Mouse (Mus musculus): ENCODE data around the gene Kcnh1.

Gene Kcnh1

GRCm38 (mm10) chr1:192472366-192472765 is 281.8 kb downstream of the Kcnh1 start:
- no peak for DNase-seq

GRCm38 (mm10) chr1:192473134-192473533 is 282.6 kb downstream of the Kcnh1 start:
- no peak for DNase-seq

DNA sequence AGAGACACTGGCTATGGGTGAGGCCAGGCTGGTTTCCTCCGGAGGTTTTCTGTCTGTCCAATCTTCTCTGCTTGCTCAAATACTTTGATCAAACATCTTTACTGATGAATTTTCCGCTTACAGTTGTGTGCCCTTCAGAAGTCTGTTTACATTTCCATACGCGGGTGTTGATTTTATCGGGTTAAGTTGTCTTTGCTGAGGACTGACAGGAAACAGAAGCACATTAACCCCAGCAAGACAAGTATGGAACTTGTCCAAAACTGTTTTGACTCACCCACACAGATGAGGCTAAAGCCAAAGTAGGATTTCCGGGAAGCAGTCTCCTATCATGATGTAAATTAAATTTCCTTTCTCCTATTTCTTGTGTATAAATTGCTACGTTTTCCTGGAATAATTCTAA is 286.1 kb downstream of the Kcnh1 start:
- no peak for DNase-seq

DNA sequence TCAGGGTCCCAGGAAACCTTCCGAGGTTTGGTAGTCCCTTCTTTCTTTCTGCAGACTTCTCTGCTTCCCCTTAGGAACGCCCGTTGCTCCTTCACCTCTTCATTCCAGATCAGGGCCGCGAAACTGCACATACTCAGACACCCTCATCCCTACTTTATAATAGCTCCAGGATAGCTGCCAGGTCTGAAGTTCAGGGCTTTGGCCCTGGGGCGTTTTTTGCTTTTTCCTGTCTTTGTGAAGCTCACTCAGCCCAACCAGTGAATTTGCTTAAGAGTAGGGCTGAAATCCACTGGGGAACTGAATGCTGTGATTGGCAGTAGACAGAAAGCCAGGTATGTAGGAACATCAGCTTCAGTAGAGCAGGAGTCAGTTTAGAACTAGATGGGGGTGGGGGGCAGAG is 287.0 kb downstream of the Kcnh1 start:
- no peak for DNase-seq

GRCm38 (mm10) chr1:192478176-192478575 is 287.6 kb downstream of the Kcnh1 start:
- no peak for DNase-seq

DNA sequence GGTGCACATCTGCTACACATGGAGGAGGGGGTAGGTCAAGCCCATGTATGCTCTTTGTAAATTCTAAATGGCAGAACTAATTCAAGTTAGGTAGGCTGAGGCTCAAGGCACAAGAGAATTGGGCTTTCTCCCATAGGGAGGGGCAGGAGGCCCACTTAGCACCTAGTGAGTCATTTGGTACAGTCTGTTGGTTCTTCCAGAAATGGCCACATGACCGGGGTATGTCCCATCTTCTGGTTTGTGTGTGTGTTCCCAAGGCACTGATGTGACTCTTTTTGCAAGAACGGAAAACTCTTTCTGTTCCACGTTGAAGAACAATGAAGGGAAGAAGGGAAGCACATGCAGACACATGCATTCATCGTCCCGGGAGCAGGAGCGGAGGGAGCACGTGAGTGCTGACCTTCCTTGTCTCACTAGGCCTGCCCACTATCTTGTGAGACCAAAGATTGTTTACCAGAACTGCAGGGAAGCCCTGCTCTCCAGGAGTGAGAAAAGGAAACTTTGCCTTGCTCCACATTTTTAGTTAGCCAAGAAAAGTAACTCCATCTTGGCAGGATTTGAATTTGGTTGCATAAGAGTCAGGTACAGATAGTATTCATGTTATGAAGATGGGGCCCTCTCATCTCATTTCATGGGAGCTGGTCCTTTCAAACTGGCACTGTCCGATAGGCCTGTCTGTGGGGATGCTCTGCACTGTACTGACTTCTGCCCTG is 289.7 kb downstream of the Kcnh1 start:
- DNase-seq: no peak

- no peak for DNase-seq
These were observed 290.9 kb downstream of the Kcnh1 start for GRCm38 (mm10) chr1:192481446-192481845.

DNA sequence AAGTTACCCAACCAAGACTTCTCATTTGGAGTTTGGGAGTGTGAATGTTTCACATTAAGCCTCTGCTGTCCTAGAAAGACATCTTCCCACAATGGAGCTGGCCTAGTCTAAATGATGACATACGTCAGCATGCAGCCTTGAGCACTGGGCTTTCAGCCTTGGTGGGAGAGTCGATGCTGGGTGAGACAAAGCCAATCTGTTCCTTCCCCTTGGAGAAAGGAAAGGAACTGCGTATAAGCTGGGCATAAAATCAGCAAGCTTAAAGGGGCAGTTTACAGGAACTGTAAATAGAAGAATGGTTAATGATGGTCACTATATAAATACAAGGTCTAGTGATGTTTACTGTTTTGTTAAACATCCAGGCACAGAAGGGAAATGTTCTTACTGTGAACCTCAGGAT is 294.5 kb downstream of the Kcnh1 start:
- DNase-seq: no peak

DNA sequence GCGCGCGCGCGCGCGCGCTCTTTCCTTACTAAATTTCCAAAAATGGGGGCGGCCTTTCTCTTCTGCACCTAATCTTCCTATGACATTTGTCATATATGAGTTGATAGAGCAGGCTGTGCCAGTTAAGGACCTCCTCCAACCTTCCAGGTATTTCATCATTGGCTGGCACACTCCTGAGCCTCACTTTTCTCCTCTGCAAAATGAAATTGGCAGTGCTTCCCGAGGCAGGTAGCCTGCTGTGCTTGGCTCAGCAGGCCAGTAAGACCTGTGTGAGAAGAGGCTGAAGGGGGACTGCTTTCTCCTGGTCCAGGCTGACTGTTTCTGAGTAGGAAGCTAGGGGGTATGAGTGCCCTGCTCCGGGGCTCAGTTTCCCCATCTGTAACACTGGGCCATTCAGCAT is 297.0 kb downstream of the Kcnh1 start:
- peak; percentile 78 for DNase-seq

- no peak for DNase-seq
These were observed 299.6 kb downstream of the Kcnh1 start for GRCm38 (mm10) chr1:192489908-192490825.

- DNase-seq: no peak
These were observed 306.9 kb downstream of the Kcnh1 start for GRCm38 (mm10) chr1:192497505-192497904.

DNA sequence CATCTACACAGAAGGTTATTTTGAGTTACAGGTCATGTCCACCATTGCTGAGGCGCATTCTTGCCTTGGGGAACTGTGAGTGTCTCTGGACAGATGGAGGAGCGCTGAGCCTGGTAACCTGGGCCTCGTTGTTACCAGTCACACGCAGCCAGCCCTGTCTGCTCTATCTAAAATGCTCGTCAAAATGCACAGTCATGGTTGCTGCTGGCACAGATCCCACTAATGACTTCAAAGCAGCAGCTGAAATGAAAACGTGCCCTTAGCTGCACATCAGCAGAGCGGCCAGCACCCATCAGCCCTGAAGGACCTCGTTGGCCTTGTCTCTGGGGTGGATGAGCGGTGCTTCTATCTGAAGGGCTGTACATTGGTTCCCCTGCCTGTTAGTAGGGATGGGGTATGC is 311.4 kb downstream of the Kcnh1 start:
- DNase-seq: no peak

DNA sequence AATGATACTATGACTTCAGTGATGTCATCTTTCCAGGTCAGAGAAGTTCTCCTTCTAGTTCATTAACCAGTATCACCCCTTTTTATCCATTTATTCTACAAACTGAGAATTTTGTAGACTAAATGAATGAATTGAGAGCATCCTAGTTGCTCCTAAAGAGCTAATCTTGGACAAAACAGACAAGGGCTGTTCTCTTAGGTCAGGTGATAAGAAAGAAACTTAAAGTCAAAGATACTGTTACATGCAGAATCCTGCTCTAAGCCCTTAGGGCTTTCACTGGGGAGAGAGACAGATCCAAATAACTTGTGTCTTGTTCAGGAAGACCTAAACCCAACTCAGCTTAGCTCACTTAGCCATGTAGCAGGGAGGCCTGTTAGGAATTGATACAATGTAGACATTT is 312.3 kb downstream of the Kcnh1 start:
- no peak for DNase-seq

DNA sequence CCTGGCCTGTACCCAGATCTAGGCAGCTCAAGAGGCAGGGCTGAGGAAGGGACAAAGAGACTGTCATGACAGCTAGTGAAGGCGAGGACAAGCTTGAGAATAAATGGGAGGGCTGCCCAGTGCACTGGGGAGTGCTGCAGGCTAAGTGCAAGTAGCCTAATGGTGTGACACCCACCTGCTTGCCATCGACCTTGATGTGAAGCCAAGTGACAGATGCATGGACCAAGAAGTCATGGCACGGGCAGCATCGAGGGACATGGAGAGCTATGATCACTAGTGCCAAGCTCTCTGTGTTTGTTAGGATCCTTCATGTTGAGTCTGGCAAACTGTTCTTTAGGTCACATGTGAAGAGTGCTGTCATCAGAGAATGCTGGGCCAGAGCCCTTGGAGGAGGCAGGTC is 313.1 kb downstream of the Kcnh1 start:
- DNase-seq: peak; percentile 67

DNA sequence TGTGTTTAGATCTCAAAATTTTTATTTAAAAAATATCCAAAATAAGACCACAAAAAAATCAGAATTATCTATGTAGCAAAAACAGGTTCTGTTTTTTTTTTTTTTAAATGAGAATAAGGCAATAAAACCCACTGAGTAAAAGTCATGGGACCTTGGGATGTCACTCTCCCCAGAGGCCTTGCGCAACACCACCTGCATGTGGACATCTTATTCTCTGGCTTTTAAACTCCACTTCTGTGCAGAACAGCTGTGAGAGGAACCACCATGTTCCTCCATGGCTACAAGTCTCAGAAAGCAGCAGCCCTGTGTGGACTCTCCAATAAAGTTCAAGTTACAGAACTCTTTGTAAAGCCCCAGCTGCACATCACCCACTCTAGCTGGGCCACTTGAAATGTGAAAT is 322.2 kb downstream of the Kcnh1 start:
- no peak for DNase-seq

GRCm38 (mm10) chr1:192515373-192515772 is 324.8 kb downstream of the Kcnh1 start:
- DNase-seq: no peak

DNA sequence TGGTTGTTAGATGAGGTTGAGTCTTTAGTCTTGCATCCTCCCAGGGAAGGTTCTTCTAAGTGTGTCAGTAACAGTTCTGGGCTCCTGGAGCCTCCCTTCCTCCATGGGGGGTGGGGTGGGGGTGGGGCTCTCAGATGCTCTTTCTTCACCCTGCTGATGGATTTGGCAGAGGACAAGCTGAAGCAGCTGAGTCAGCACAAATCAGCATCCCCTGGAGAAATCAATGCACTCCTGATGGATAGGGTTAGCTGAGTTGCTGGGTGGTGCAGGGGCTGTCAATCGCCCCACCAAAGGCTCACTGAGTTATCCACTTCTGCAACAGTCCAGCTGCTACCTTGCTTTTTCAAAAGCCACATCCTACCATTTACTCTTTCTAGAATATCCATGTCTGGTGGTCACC is 329.1 kb downstream of the Kcnh1 start:
- DNase-seq: no peak

- DNase-seq: no peak
These were observed 330.4 kb downstream of the Kcnh1 start for GRCm38 (mm10) chr1:192520836-192521435.

GRCm38 (mm10) chr1:192522376-192523178 is 332.0 kb downstream of the Kcnh1 start:
- DNase-seq: no peak

DNA sequence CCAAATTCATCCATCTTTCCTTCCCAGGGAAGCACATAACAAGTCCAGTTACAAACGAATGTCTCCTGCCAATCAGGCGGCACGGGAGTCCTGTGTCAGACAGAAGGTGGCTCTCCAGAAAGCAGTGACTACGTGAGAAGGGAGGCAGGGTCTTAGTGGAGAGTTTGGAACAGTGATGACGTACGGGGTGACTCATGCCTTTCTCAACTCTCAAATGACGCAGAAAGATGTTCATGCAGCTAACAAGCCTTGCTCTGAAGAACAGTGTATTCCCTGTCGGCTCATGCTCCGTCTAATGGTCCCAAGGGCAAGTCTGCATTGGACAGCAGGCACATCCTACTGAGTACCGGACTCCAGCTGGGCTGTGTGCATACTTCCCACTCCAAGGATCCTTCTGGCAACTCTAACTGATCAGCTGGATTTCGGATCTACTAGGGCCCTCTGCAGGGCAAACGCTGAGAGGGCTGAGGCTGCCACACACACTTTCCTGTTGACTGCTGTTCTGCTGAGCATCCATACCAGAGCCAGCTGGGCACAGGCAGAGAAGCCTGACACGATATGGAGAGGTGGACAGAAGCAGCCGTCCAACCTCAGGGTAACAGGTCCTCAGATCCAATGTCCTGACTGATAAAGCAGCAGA is 335.3 kb downstream of the Kcnh1 start:
- DNase-seq: peak; percentile 52

- no peak for DNase-seq
These were observed 341.0 kb downstream of the Kcnh1 start for GRCm38 (mm10) chr1:192531490-192532146.

DNA sequence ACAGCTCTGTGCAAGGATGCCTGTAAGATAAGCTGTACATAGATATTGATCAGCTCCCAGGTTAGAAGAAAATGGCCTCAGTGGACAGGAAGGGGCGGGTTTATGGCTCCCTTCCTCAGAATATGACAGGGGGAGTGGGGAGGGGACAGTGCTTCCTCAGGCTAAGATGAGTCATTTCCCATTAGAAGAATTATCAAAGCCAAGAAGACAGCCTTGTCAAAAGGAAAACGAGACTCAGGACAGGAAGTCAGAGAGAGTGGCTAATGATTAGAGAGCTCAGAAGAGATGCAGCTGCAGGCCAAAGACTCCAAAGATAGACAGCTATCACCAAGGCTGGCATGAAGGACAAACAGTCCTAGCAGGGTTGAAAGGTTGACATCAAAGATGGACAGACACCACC is 341.6 kb downstream of the Kcnh1 start:
- DNase-seq: no peak

Data from cerebellum, adult 9-10 months (tissue).